Mouse (Mus musculus) olfactory bulb, adult 2 months (tissue): ENCODE data around the gene Zfp42. TPM values are rescaled to one million over a fixed set of nuclear protein-coding genes. Genes with fewer than 3 reads are reported as not detected.

Source experiments
- H3K27ac ChIP-seq: fragments of 200-500 bp; 2 replicates; pipeline ENCODE4 v1.5.1; 2012; ENCODE audit warnings: low read depth, low read length; ENCODE audit not compliant: insufficient read depth
- H3K4me1 ChIP-seq: fragments of 200-500 bp; 2 replicates; pipeline ENCODE4 v1.6.1; 2012; ENCODE audit warnings: low read length; ENCODE audit not compliant: control insufficient read depth, insufficient read depth
- H3K4me3 ChIP-seq: fragments of 200-500 bp; 2 replicates; pipeline ENCODE4 v1.5.1; 2012; ENCODE audit warnings: mild to moderate bottlenecking, low read depth, low read length, moderate library complexity; ENCODE audit not compliant: insufficient read depth
- CTCF ChIP-seq: fragments of 200-500 bp; IDR thresholded peaks from 2 replicates; pipeline ENCODE4 v1.5.1; 2012; ENCODE audit warnings: low read depth, mild to moderate bottlenecking, low read length, moderate library complexity; ENCODE audit not compliant: insufficient read depth
- POLR2A ChIP-seq: fragments of 200-500 bp; IDR thresholded peaks from 2 replicates; pipeline ENCODE4 v1.6.1; 2012; ENCODE audit warnings: mild to moderate bottlenecking, low read depth, low read length, moderate library complexity; ENCODE audit not compliant: insufficient read depth
- WGBS: fragments of 180-500 bp; shearing (Covaris S2); methylation state at CpG from one replicate; pipeline ENCODE4 v1.1.7; 2018; 5-methylcytosine and 5-hydroxymethylcytosine counted together
- polyA plus RNA-seq: library from polyadenylated mRNA; stranded (reverse); fragments of >200 nt; gene quantifications from 2 replicates; pipeline ENCODE4 v1.2.4, GENCODE M21; 2012; ENCODE audit warnings: low replicate concordance; ENCODE audit not compliant: missing spikeins, insufficient read depth, insufficient read length

Gene Zfp42
- polyA plus RNA-seq, 1 experiment = not detected

DNA sequence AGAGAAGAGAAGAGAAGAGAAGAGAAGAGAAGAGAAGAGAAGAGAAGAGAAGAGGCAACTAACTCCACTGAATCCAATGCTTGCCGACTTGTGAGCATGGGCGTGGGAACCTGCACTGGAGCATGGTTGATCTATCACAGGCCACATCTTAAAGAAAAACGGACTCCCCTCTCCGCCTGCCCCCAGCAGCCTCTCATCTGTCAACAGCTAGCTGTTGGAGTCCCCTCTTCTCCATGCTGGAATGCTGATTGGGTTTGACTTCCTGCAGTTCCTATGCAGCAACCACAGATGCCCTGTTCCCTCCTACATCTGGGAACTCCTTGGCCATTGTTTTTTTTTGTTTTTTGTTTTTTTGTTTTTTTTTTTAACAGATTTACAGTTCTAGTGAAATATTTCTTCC is 28.4 kb downstream of the Zfp42 start:
- Histone ChIP-seq H3K4me1 (no peaks in the 10 kb centered on the region), H3K27ac (no peak overlapping the region), H3K4me3 (no peak overlapping the region)
- TF ChIP-seq CTCF (no peak), POLR2A (no peak)
- WGBS = 85% methylated on average over 4 of the region's 4 CpGs

DNA sequence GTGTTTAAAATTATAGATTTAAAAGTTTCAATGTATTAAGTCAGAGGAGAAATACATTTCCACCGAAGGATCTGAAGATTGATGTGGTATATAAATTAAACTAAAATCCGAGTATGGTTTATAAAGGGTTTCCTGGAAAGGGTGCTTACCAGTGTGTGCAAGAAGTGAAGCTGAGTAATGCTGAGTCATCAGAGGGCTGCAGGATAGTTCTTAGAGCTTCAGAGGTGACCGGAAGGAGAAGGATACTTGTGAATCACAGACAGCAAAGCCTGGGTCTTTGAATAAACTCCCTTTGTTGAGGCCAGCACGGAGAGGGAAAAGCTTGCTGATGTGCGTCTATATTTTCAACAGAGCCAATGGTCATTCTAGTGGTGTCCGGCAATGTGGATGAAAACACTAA is 45.8 kb downstream of the Zfp42 start:
- no peak overlapping the region for H3K27ac ChIP-seq
- TF ChIP-seq POLR2A (no peak), CTCF (no peak)
- 89% methylated on average over 6 of the region's 6 CpGs for WGBS

GRCm38 (mm10) chr8:43257886-43258285 is 48.9 kb downstream of the Zfp42 start:
- TF ChIP-seq POLR2A (no peak), CTCF (no peak)
- H3K4me1 ChIP-seq = no peaks in the 10 kb centered on the region
- no peak overlapping the region for H3K27ac ChIP-seq
- no peak overlapping the region for H3K4me3 ChIP-seq
- 95% methylated on average over 1 of the region's 1 CpGs for WGBS

More for the DNA sequence above, 45.8 kb downstream of the Zfp42 start:
- no peak overlapping the region for H3K4me3 ChIP-seq
- no peaks in the 10 kb centered on the region for H3K4me1 ChIP-seq

GRCm38 (mm10) chr8:43255695-43256094 is 51.1 kb downstream of the Zfp42 start:
- H3K27ac ChIP-seq = no peak overlapping the region
- no peaks in the 10 kb centered on the region for H3K4me1 ChIP-seq
- TF ChIP-seq CTCF = no peak
- TF ChIP-seq POLR2A = no peak
- no peak overlapping the region for H3K4me3 ChIP-seq
- WGBS = 88% methylated on average over 6 of the region's 6 CpGs

- Histone ChIP-seq H3K4me1 (no peaks in the 10 kb centered on the region), H3K27ac (no peak overlapping the region), H3K4me3 (no peak overlapping the region)
- TF ChIP-seq POLR2A (no peak), CTCF (no peak)
- WGBS = 86% methylated on average over 6 of the region's 6 CpGs
Observed at GRCm38 (mm10) chr8:43251653-43252052, 55.1 kb downstream of the Zfp42 start.

- Histone ChIP-seq H3K27ac (no peak overlapping the region), H3K4me1 (no peaks in the 10 kb centered on the region), H3K4me3 (no peak overlapping the region)
- TF ChIP-seq CTCF = no peak
- TF ChIP-seq POLR2A = no peak
- WGBS = 94% methylated on average over 8 of the region's 8 CpGs
Observed at GRCm38 (mm10) chr8:43248707-43249106, 58.1 kb downstream of the Zfp42 start.

Other genes starting within 250 kb of the Zfp42 start
- not detected in 2 replicates for gene Triml1, start 165.5 kb downstream of the Zfp42 start, polyA plus RNA-seq
- not detected in 2 replicates for gene Triml2, start 126.4 kb downstream of the Zfp42 start, polyA plus RNA-seq
- not detected in 2 replicates for gene Adam26b, start 221.1 kb upstream of the Zfp42 start, polyA plus RNA-seq